Mouse (Mus musculus): Measurements from ENCODE around the gene Napa. TPM values are rescaled to one million over a fixed set of nuclear protein-coding genes. Genes with fewer than 3 reads are reported as not detected.

The Napa gene
- polyA plus RNA-seq, 1 experiment from 2014 or later = 247 TPM

DNA sequence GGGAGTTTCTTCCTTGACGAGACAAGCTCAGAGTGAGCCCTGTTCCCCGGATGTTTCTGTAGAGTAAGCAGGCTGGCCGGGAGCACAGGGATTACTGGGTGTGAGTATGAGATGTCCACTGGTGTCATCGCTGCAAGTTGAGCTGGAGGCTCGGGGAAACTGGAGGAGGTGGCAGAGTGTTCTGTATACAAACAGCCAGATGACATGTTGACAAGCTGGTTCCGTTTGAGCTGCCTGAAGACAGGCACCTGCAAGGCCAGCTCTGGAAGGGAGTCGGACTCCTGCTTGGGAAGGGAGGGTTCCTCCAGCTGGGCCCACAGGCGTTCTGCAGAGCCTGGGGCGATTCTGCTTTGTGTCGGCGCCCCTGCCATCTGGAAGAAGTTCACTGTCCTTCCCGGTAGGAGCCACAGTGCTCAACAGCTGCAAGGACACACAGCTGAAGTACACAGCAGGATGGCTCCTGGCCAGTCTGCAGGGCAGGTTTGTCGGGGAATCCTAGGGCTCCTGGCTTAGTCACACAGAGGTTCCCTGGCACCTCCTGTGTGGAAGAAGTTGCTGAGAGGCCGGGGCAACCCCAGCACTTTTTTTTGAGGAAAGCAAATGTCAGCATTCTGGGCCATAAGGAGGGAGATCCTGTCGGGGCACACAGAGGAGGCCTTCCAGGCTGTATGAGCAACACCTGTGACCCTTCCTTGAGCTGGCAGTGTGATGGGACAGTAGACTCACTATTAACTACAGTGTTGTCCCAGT lies 3.6 kb downstream of the Napa start:
- no peaks in the 10 kb centered on the region for H3K9me3 ChIP-seq
- H3K4me1 ChIP-seq (replicated peaks) = peaks cover 71% of the 10 kb centered on the region
- no peak overlapping the region for H3K4me3 ChIP-seq
- H3K4me2 ChIP-seq = no peak overlapping the region
- H3K9ac ChIP-seq = peak overlapping the region; percentile 59
- peaks cover 20% of the 10 kb centered on the region; the same call in 1 of the 2 replicates for H3K36me3 ChIP-seq
- 66% methylated on average over 15 of the region's 15 CpGs for WGBS
- H3K27me3 ChIP-seq = no peaks in the 10 kb centered on the region
- H3K27ac ChIP-seq (replicated peaks) = peak overlapping the region; percentile 42
- ATAC-seq (ENCODE audit: low read depth) = no peak

- Histone ChIP-seq H3K4me3 (no peak overlapping the region), H3K9ac (peak overlapping the region; percentile 59), H3K9me3 (no peaks in the 10 kb centered on the region), H3K36me3 (peaks cover 28% of the 10 kb centered on the region), H3K4me2 (no peak overlapping the region), H3K27me3 (no peaks in the 10 kb centered on the region), H3K27ac (replicated peaks) (peak overlapping the region; percentile 78), H3K4me1 (replicated peaks) (peaks cover 68% of the 10 kb centered on the region)
- 84% methylated on average over 5 of the region's 5 CpGs for WGBS
- no peak for ATAC-seq (ENCODE audit: low read depth)
Measured at GRCm38 (mm10) chr7:16102686-16103226, 4.5 kb downstream of the Napa start.

DNA sequence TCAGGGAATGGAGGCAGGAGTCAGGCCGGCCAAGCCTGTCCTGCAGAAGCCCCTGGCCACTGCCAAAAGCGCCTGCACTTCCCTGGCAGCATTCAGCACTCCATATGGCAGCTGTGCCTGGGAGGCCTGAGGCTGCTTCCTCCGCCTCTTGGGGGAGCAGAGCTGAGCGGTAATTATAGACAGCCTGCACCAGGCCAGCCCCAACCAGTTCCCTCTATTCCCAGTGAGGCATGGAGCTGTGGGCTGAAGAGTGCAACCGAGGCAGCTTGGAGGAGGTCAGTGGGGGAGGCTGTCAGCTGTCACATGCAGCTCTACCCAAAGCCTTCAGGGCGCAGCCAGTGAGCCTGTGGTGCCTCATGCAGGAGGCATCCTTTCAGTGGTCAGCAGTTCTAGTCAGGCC lies 5.5 kb downstream of the Napa start:
- ATAC-seq (ENCODE audit: low read depth) = peak; percentile 59
- H3K4me1 ChIP-seq (replicated peaks) = peaks cover 66% of the 10 kb centered on the region
- peaks cover 38% of the 10 kb centered on the region for H3K36me3 ChIP-seq
- H3K9ac ChIP-seq = peak overlapping the region; percentile 59
- no peak overlapping the region for H3K4me3 ChIP-seq
- whole genome bisulfite sequencing = 48% methylated on average over 6 of the region's 6 CpGs
- peak overlapping the region; percentile 78 for H3K27ac ChIP-seq (replicated peaks)
- no peaks in the 10 kb centered on the region for H3K9me3 ChIP-seq
- H3K27me3 ChIP-seq = no peaks in the 10 kb centered on the region
- 0 out of 2 replicates have a peak overlapping the region, but pooled peaks have one; percentile 0 for H3K4me2 ChIP-seq

DNA sequence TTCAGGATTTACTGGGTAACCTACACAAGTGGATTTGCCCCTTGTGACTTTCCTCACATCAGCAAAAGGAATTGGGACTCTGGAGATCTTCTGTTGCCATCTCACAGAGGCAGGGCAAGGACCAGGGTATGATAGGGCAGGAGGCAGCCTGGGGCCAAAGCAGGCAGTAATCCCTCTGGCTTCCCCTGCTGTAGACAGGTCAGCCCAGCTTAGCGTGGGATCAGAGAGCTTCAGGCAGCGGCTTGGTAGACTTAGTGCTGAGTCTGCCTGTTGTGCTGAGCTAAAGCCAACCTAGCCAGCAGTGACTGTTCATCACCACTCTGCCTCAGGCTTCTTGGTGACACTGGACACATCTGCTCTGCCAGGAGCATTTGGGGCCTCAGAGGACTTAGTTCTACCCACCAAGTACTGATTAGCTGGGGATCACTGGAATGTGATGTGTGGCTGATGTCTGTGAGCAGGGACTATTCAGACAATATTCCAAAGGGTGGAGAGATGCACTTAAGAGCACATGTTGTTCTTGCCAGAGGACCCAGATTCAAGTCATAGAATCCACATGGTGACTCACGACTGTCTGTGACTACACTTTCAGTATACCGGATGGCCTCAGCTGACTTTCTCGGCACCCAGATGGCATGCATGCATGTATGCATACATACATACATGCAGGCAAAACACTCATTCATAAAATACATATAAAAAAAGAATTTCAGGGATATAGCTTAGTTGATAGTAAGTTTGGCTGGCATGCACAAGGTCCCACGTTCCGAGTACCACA lies 6.5 kb downstream of the Napa start:
- peaks cover 48% of the 10 kb centered on the region for H3K36me3 ChIP-seq
- ATAC-seq (ENCODE audit: low read depth) = no peak
- peak overlapping the region; percentile 59 for H3K9ac ChIP-seq
- peak overlapping the region; percentile 78 for H3K27ac ChIP-seq (replicated peaks)
- 86% methylated on average over 7 of the region's 7 CpGs for WGBS
- no peaks in the 10 kb centered on the region for H3K9me3 ChIP-seq
- no peak overlapping the region for H3K4me3 ChIP-seq
- no peaks in the 10 kb centered on the region for H3K27me3 ChIP-seq
- peaks cover 55% of the 10 kb centered on the region for H3K4me1 ChIP-seq (replicated peaks)
- no peak overlapping the region for H3K4me2 ChIP-seq

GRCm38 (mm10) chr7:16108886-16109542 lies 10.8 kb downstream of the Napa start:
- peaks cover 24% of the 10 kb centered on the region for H3K4me1 ChIP-seq (replicated peaks)
- no peak overlapping the region for H3K4me2 ChIP-seq
- no peaks in the 10 kb centered on the region for H3K27me3 ChIP-seq
- no peak overlapping the region for H3K4me3 ChIP-seq
- no peak for ATAC-seq (ENCODE audit: low read depth)
- no peak overlapping the region for H3K27ac ChIP-seq (replicated peaks)
- peaks cover 83% of the 10 kb centered on the region for H3K36me3 ChIP-seq
- no peaks in the 10 kb centered on the region for H3K9me3 ChIP-seq
- no peak overlapping the region for H3K9ac ChIP-seq
- WGBS = 92% methylated on average over 9 of the region's 9 CpGs

GRCm38 (mm10) chr7:16110158-16110557 lies 11.9 kb downstream of the Napa start:
- ATAC-seq (ENCODE audit: low read depth) = no peak
- Histone ChIP-seq H3K4me2 (no peak overlapping the region), H3K27ac (replicated peaks) (no peak overlapping the region), H3K4me1 (replicated peaks) (peaks cover 13% of the 10 kb centered on the region), H3K9me3 (no peaks in the 10 kb centered on the region), H3K4me3 (no peak overlapping the region), H3K36me3 (peaks cover 89% of the 10 kb centered on the region), H3K9ac (no peak overlapping the region), H3K27me3 (no peaks in the 10 kb centered on the region)
- 95% methylated on average over 8 of the region's 8 CpGs for WGBS

- H3K27ac ChIP-seq (replicated peaks) = peak overlapping the region; percentile 56
- H3K9me3 ChIP-seq = no peaks in the 10 kb centered on the region
- no peaks in the 10 kb centered on the region for H3K27me3 ChIP-seq
- no peak overlapping the region for H3K4me2 ChIP-seq
- peak overlapping the region; percentile 41 for H3K9ac ChIP-seq
- 88% methylated on average over 7 of the region's 7 CpGs for WGBS
- H3K36me3 ChIP-seq = peaks cover 95% of the 10 kb centered on the region
- H3K4me1 ChIP-seq (replicated peaks) = peaks cover 10% of the 10 kb centered on the region
- no peak for ATAC-seq (ENCODE audit: low read depth)
- no peak overlapping the region for H3K4me3 ChIP-seq
Measured at GRCm38 (mm10) chr7:16111284-16112090, 13.2 kb downstream of the Napa start.

- 93% methylated on average over 7 of the region's 7 CpGs for WGBS
- Histone ChIP-seq H3K27ac (replicated peaks) (no peak overlapping the region), H3K4me2 (no peak overlapping the region), H3K27me3 (no peaks in the 10 kb centered on the region), H3K4me1 (replicated peaks) (peaks cover 29% of the 10 kb centered on the region), H3K9ac (no peak overlapping the region), H3K4me3 (no peak overlapping the region), H3K9me3 (no peaks in the 10 kb centered on the region), H3K36me3 (peaks cover 67% of the 10 kb centered on the region)
- ATAC-seq (ENCODE audit: low read depth) = no peak
Measured at GRCm38 (mm10) chr7:16116418-16116817, 18.2 kb downstream of the Napa start.

DNA sequence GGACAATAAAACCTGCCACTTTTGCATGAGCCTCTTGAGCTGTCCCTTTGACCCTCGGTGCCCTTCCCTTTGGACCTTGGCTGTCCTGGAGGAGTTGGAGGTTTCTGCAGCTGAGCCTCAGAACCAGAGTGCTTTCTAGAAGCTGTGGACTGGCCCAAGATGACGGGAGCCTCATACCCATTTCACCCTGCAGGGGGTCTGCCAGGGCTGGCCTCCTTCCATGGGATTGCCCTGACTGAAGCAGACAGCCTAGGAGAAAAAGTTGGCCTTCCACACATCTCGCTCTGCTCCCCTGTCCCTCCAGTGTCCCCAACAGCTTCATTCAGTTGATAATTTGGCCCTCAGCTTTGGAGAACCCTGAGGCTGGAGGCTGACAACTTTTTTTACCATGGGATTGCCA lies 18.8 kb downstream of the Napa start:
- Histone ChIP-seq H3K27me3 (no peaks in the 10 kb centered on the region), H3K9ac (no peak overlapping the region), H3K4me2 (no peak overlapping the region), H3K4me1 (replicated peaks) (peaks cover 25% of the 10 kb centered on the region), H3K27ac (replicated peaks) (no peak overlapping the region), H3K36me3 (peaks cover 60% of the 10 kb centered on the region), H3K9me3 (no peaks in the 10 kb centered on the region), H3K4me3 (no peak overlapping the region)
- ATAC-seq (ENCODE audit: low read depth) = no peak
- 88% methylated on average over 3 of the region's 3 CpGs for WGBS

GRCm38 (mm10) chr7:16119569-16120261 lies 21.5 kb downstream of the Napa start, which contains the start of gene Kptn:
Gene Kptn (plus strand): TSS chr7:16119895.
- peak within 1 kb of the TSS; percentile 86 for H3K9ac ChIP-seq
- peak within 1 kb of the TSS; percentile 93 for H3K27ac ChIP-seq (replicated peaks)
- peak within 1 kb of the TSS; percentile 71 for H3K4me3 ChIP-seq
- 1% methylated on average over 33 of the region's 33 CpGs for WGBS
- no peaks in the 10 kb centered on the region for H3K27me3 ChIP-seq
- peak; percentile 89 for ATAC-seq (ENCODE audit: low read depth)
- peak within 1 kb of the TSS; percentile 59 for H3K4me2 ChIP-seq
- peaks cover 19% of the 10 kb centered on the region for H3K4me1 ChIP-seq (replicated peaks)
- peaks cover 44% of the 10 kb centered on the region for H3K36me3 ChIP-seq
- H3K9me3 ChIP-seq = no peaks in the 10 kb centered on the region

DNA sequence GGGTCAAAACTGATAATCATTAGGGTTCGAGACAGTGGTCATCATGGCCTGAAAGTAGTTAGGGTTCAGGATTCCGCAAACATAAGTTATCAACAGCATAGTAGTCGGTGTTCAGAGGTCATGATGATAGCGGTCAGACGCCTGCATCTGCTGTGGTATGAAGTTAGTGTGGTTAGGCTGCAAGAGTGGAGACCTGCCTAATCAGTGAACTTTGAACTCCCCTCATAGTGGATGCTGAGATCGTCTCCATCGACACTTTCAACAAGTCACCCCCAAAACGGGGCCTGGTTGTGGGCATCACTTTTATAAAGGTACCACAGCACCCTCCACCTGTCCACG lies 22.0 kb downstream of the Napa start:
- peak; percentile 60 for ATAC-seq (ENCODE audit: low read depth)
- Histone ChIP-seq H3K27ac (replicated peaks) (no peak overlapping the region), H3K9ac (peak overlapping the region; percentile 86), H3K9me3 (no peaks in the 10 kb centered on the region), H3K4me1 (replicated peaks) (peaks cover 19% of the 10 kb centered on the region), H3K27me3 (no peaks in the 10 kb centered on the region), H3K4me3 (peak overlapping the region; percentile 71), H3K36me3 (peaks cover 42% of the 10 kb centered on the region), H3K4me2 (peak overlapping the region; percentile 59)
- 50% methylated on average over 9 of the region's 9 CpGs for WGBS
